Mouse (Mus musculus) ovary, adult 18-20 months (tissue): ENCODE results near the gene Cntnap4.
"Not testable (repeated sequence)": the region's sequence is repeated elsewhere in the genome, so short reads cannot be mapped to it uniquely, and the experiment has no call there.

Experiments
- DNase-seq: peaks from one replicate; pipeline ENCODE4 v3.0.0; 2022; ENCODE audit warnings: low spot score, mixed read lengths

The Cntnap4 gene

GRCm38 (mm10) chr8:112730583-112731432 lies 161.0 kb downstream of the Cntnap4 start:
- no peak for DNase-seq

GRCm38 (mm10) chr8:112735575-112735974 lies 165.7 kb downstream of the Cntnap4 start:
- DNase-seq = no peak

GRCm38 (mm10) chr8:112743331-112743730 lies 173.5 kb downstream of the Cntnap4 start:
- DNase-seq = no peak

- no peak for DNase-seq
Measured at GRCm38 (mm10) chr8:112747296-112747695, 177.5 kb downstream of the Cntnap4 start.

GRCm38 (mm10) chr8:112755171-112755570 lies 185.3 kb downstream of the Cntnap4 start:
- DNase-seq = no peak

GRCm38 (mm10) chr8:112803058-112803457 lies 233.2 kb downstream of the Cntnap4 start:
- DNase-seq = no peak

- DNase-seq = no peak
Measured at GRCm38 (mm10) chr8:112809382-112809781, 239.5 kb downstream of the Cntnap4 start.

GRCm38 (mm10) chr8:112841057-112841456 lies 271.2 kb downstream of the Cntnap4 start:
- no peak for DNase-seq

GRCm38 (mm10) chr8:112849541-112849940 lies 279.7 kb downstream of the Cntnap4 start:
- DNase-seq = not testable (repeated sequence)

- DNase-seq = peak; percentile 9
Measured at GRCm38 (mm10) chr8:112906458-112907112, 336.7 kb downstream of the Cntnap4 start.

- no peak for DNase-seq
Measured at GRCm38 (mm10) chr8:112909527-112909926, 339.7 kb downstream of the Cntnap4 start.

GRCm38 (mm10) chr8:112911422-112911821 lies 341.6 kb downstream of the Cntnap4 start:
- no peak for DNase-seq

- no peak for DNase-seq
Measured at GRCm38 (mm10) chr8:112922151-112922550, 352.3 kb downstream of the Cntnap4 start.

- DNase-seq = no peak
Measured at GRCm38 (mm10) chr8:112922789-112923188, 352.9 kb downstream of the Cntnap4 start.
